Mouse (Mus musculus) midbrain, embryonic 13.5 days (tissue): ENCODE measurements around the gene Upb1. TPM values are rescaled to one million over a fixed set of nuclear protein-coding genes. Genes with fewer than 3 reads are reported as not detected.
"Not testable (repeated sequence)": the region's sequence is repeated elsewhere in the genome, so short reads cannot be mapped to it uniquely, and the experiment has no call there.

Experiments used
- ATAC-seq: fragments of 200-750 bp; cut with Nextera tagmentation; 2 replicates; pipeline ENCODE4 v1.8.0; 2017; ENCODE audit warnings: mild to moderate bottlenecking, moderate TSS enrichment, moderate library complexity
- H3K27ac ChIP-seq: fragments of 300-500 bp; sonication (generic); 2 replicates; pipeline ENCODE4 v1.5.1; 2015; ENCODE audit warnings: inconsistent platforms, mild to moderate bottlenecking, moderate library complexity
- H3K27me3 ChIP-seq: fragments of 300-500 bp; sonication (generic); 2 replicates; pipeline ENCODE4 v1.6.1; 2015; ENCODE audit warnings: mild to moderate bottlenecking, inconsistent platforms
- H3K36me3 ChIP-seq: fragments of 300-500 bp; sonication (generic); 2 replicates; pipeline ENCODE4 v1.6.1; 2015; ENCODE audit warnings: mild to moderate bottlenecking, inconsistent platforms
- H3K4me1 ChIP-seq: fragments of 300-500 bp; sonication (generic); replicated peaks from 2 replicates; pipeline ENCODE4 v1.6.1; 2015; ENCODE audit warnings: inconsistent platforms
- H3K4me2 ChIP-seq: fragments of 300-500 bp; sonication (generic); replicated peaks from 2 replicates; pipeline ENCODE4 v1.6.1; 2015; ENCODE audit warnings: moderate library complexity, mild to moderate bottlenecking, inconsistent platforms
- H3K4me3 ChIP-seq: fragments of 300-500 bp; sonication (generic); replicated peaks from 2 replicates; pipeline ENCODE4 v1.5.1; 2015; ENCODE audit warnings: mild to moderate bottlenecking, inconsistent platforms
- H3K9ac ChIP-seq: fragments of 300-500 bp; sonication (generic); replicated peaks from 2 replicates; pipeline ENCODE4 v1.6.1; 2015; ENCODE audit warnings: mild to moderate bottlenecking, inconsistent platforms
- H3K9me3 ChIP-seq: fragments of 300-500 bp; sonication (generic); 2 replicates; pipeline ENCODE4 v1.6.1; 2016; ENCODE audit warnings: mild to moderate bottlenecking, inconsistent platforms
- WGBS: fragments of 180-500 bp; shearing (Covaris S2); methylation state at CpG from one replicate; pipeline ENCODE4 v1.1.7; 2015; 5-methylcytosine and 5-hydroxymethylcytosine counted together
- polyA plus RNA-seq: library from polyadenylated mRNA; unstranded; fragments of >200 nt; fragmentation: Nextera tagmentation; extraction: Ambion mirVana; gene quantifications from 2 replicates; pipeline ENCODE4 v1.2.1, GENCODE M21; 2015

The Upb1 gene
- polyA plus RNA-seq, 1 experiment from 2014 or later = not detected

DNA sequence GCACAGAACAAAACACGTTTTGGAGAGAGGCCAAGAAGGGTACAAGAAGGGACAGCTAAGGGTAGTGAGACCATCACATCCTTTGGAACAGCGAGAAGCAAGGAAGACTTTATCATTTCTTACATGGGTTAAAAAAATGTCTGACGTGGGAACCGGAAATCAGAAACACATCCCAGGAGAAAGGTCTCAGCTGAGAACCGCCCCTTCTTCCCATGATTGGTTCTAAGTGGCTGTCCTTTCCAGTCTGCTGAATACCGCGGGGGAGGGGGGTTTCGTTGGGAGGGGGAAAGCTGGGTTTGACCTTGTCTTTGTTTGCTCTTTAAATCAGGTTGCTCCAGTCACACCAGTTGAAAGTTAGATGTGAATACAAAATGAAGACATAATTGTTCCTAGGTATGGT lies 44.1 kb downstream of the Upb1 start:
- Histone ChIP-seq H3K9ac (no peak overlapping the region), H3K9me3 (no peaks in the 10 kb centered on the region), H3K27me3 (no peaks in the 10 kb centered on the region), H3K4me3 (no peak overlapping the region), H3K27ac (peak overlapping the region; percentile 51; the same call in 1 of the 2 replicates), H3K36me3 (no peaks in the 10 kb centered on the region), H3K4me2 (no peak overlapping the region), H3K4me1 (peaks cover 16% of the 10 kb centered on the region)
- WGBS = 46% methylated on average over 8 of the region's 8 CpGs
- ATAC-seq = 0 out of 2 replicates have a peak, but pooled peaks have one; percentile 22

DNA sequence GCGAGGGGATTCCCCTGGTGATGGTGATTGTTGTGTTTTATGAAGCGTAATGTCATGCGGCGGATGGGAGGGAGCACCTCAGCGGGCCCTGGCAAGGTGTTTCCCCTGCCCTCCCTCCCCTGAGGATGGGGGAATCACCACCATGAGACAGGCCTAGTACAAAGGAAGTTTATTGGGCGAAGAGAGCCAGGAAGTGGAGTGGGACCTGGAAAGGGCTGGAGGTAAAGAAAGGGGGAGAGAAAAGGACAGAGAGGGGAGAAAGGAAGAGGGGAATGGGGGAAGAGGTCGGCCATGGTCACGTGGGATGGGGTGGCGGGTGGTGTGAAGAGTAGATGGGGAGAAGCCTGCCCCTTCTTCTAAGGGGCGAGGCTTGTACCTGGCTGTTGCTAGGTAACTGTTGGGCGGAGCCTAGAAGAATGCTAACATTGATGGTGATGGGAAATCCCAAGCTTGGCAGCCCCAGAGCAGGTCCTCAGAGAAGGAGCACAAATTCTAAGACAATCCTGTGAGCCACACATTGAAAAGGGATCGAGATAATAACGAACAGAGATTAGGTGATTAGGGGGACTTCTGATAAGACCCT lies 45.7 kb downstream of the Upb1 start:
- no peak overlapping the region for H3K4me3 ChIP-seq
- no peak overlapping the region for H3K9ac ChIP-seq
- WGBS = 70% methylated on average over 13 of the region's 13 CpGs
- no peak for ATAC-seq
- no peaks in the 10 kb centered on the region for H3K9me3 ChIP-seq
- peaks cover 26% of the 10 kb centered on the region for H3K4me1 ChIP-seq
- no peak overlapping the region for H3K27ac ChIP-seq
- H3K27me3 ChIP-seq = no peaks in the 10 kb centered on the region
- no peaks in the 10 kb centered on the region for H3K36me3 ChIP-seq
- no peak overlapping the region for H3K4me2 ChIP-seq

DNA sequence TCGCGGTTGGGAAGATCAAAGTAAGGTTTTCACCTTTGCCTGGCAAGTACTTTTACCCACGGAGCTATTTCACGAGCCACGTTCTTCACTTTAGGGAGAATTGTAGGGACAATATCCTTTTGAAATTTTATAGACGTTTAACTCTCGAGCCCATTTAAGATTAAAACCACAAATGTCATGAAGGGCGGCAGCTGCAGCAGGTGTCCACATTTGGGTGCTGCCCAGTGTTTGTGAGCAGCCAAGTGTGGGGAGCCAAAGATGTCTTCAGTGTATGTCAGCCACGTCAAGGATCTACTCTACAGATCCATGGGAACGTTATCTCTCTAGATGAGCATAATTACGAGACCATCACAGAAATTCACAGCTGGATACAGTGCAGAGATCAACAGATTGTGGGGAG lies 46.6 kb downstream of the Upb1 start:
- 82% methylated on average over 11 of the region's 11 CpGs for WGBS
- no peaks in the 10 kb centered on the region for H3K36me3 ChIP-seq
- H3K4me2 ChIP-seq = no peak overlapping the region
- no peak for ATAC-seq
- no peaks in the 10 kb centered on the region for H3K9me3 ChIP-seq
- no peak overlapping the region for H3K27ac ChIP-seq
- H3K4me3 ChIP-seq = no peak overlapping the region
- peaks cover 28% of the 10 kb centered on the region for H3K4me1 ChIP-seq
- no peak overlapping the region for H3K9ac ChIP-seq
- no peaks in the 10 kb centered on the region for H3K27me3 ChIP-seq

DNA sequence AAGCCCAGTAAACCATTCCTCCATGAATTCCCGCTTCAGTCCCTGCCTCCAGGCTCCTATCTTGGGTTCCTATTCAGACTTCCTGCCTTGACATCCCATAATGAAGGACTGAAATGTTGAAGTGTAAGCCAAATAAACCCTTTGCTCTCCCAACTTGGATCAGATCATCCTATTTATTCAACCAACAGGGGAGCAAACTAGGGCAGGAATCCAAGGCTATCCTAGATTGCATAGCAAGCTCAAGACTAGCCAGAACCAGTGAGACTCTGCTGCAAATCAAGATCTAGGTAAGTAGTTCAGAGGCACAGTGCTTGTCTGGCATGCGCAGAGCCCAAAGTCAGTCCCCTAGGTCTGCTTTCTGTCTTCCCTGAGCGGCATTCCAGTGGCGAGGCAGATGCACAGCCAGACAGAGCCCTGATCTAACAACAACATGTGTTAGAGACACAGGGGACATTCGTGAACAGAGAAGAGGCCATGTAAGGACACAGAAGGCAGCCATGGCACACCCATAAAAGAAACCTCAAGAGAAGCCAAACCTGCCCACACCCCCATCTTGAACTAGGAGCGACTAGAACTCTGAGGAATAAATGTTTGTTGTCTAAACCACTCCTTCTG lies 48.0 kb downstream of the Upb1 start:
- Histone ChIP-seq H3K4me1 (peaks cover 28% of the 10 kb centered on the region), H3K27ac (no peak overlapping the region), H3K27me3 (no peaks in the 10 kb centered on the region), H3K4me2 (no peak overlapping the region), H3K9ac (no peak overlapping the region), H3K9me3 (no peaks in the 10 kb centered on the region), H3K4me3 (no peak overlapping the region), H3K36me3 (no peaks in the 10 kb centered on the region)
- ATAC-seq = no peak
- WGBS = 81% methylated on average over 6 of the region's 6 CpGs

DNA sequence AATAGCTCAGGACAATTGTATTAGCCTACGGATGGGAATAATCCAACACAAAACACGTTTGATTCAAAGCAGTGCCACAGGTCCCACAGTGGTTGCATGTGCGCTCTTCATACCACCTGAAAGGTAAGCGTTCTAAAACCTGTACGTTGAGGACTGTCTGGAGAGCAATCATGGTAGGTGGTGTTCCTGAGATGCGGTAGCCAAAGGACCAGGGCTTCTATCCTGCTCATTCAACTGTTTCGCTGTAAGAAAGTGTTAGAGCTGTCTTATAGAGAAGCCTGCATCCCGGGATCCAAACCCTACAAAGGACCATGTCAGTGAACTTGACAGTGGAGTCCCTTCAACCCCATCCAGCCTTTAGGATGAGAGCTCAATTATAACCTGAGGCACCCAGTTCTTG lies 49.4 kb downstream of the Upb1 start:
- H3K27ac ChIP-seq = no peak overlapping the region
- H3K4me1 ChIP-seq = peaks cover 14% of the 10 kb centered on the region
- H3K4me2 ChIP-seq = no peak overlapping the region
- H3K9ac ChIP-seq = no peak overlapping the region
- no peak for ATAC-seq
- no peak overlapping the region for H3K4me3 ChIP-seq
- no peaks in the 10 kb centered on the region for H3K9me3 ChIP-seq
- H3K27me3 ChIP-seq = no peaks in the 10 kb centered on the region
- no peaks in the 10 kb centered on the region for H3K36me3 ChIP-seq
- WGBS = 91% methylated on average over 8 of the region's 8 CpGs

DNA sequence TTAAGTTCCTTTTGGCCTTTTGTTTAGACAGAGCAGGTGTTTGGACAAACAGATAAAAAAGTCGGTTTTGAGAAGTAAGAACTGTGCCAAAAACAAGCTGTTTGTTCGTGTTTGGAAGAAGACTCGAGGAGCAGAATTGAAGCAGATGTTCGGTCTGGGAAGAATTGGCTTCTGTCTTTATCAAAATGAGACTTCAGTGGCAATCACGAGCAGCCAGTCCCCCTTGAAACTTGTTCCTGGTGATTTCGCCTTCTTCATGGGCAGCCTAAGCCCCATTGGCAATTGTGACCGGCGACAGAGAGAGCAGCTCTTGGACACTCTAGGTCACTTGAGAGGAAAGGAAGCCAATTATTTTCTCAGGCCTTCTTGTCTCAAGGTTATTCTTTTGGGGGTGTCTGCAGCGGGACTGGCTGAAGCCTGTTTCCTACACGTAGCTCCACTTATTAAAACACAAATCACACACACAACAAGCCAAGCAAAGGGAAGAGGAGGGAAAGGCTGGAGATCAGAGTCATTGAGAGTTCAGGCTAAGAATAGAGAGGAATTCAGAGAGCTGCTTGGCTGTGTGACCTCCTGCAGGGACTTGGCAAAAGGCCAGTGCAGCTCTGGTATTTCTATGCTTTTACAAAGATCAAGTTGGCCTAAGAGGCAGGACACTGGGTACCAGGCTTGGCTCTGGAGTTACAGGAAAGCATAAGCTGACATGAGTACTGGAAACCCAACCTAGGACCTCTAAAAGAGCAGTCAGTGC lies 50.3 kb downstream of the Upb1 start:
- WGBS = 39% methylated on average over 10 of the region's 10 CpGs
- H3K9me3 ChIP-seq = no peaks in the 10 kb centered on the region
- H3K4me2 ChIP-seq = no peak overlapping the region
- no peak overlapping the region; the same call in 1 of the 2 replicates for H3K27ac ChIP-seq
- H3K4me3 ChIP-seq = no peak overlapping the region
- peak; percentile 66 for ATAC-seq
- H3K9ac ChIP-seq = no peak overlapping the region
- H3K4me1 ChIP-seq = peaks cover 12% of the 10 kb centered on the region
- H3K27me3 ChIP-seq = no peaks in the 10 kb centered on the region
- H3K36me3 ChIP-seq = no peaks in the 10 kb centered on the region

DNA sequence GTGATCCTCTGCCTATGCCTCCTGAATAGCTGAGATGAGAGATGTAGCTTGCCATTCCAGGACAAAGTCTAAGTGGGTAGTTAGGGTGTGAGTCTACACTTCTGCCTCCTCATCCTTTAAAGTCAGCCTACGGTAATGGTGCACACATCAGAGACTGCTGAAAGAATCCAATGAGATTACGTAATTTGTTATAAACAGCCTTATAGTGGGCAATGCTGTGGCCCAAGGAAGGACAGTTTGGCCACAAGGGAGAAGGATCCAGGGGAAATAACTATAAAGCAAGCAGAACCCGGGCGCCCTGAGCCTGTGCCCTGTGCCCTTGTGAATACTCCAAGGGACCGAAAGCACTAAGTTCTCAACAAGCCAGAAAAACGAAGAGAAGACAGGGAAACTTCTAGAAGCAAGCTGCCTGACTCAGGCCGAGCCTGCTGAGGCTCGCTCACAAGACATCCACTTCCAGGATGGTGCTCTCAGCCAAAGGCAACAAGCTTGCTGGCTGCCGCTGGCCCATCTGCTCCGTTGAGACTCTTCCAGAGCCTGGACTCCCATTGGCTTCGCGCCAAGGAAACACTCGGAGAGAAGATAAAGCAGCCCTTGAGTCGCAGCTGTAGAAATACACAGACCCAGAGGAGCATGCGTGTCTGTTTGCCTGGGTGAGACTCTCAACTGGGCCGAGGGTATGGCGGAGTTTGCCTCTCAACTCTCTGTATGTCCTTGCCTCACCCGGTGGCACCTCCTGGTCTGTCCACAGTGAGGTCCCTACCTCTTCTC lies 55.3 kb downstream of the Upb1 start:
- not testable (repeated sequence) for H3K36me3 ChIP-seq, H3K4me2 ChIP-seq, H3K4me1 ChIP-seq, H3K27ac ChIP-seq, H3K9me3 ChIP-seq, H3K4me3 ChIP-seq, H3K27me3 ChIP-seq, H3K9ac ChIP-seq
- ATAC-seq = peak; percentile 65; the same call in 1 of the 2 replicates
- WGBS = 73% methylated on average over 12 of the region's 18 CpGs

DNA sequence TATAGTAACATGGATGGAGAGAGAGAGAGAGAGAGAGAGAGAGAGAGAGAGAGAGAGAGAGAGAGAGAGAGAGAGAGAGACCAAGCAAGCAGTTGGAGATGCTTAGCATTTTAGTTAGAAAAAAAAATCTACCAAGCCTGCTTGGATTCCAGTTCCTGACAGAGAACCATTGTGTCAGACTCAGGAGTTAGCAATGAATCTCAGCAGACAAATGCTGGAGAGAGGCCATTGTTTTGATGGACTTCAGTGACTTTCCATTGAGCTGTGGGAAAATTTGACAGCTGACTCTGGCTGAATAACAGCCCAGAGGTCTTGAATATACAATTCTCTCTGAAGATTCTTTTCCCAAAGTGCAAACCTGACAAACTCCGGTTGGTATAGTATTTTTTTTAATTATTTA lies 56.9 kb downstream of the Upb1 start:
- H3K4me3 ChIP-seq = no peak overlapping the region
- no peak overlapping the region for H3K27ac ChIP-seq
- no peaks in the 10 kb centered on the region for H3K27me3 ChIP-seq
- H3K4me1 ChIP-seq = no peaks in the 10 kb centered on the region
- ATAC-seq = no peak
- H3K36me3 ChIP-seq = no peaks in the 10 kb centered on the region
- H3K9ac ChIP-seq = no peak overlapping the region
- WGBS = 81% methylated on average over 1 of the region's 1 CpGs
- H3K4me2 ChIP-seq = no peak overlapping the region
- H3K9me3 ChIP-seq = peaks cover 2% of the 10 kb centered on the region; the same call in 1 of the 2 replicates

DNA sequence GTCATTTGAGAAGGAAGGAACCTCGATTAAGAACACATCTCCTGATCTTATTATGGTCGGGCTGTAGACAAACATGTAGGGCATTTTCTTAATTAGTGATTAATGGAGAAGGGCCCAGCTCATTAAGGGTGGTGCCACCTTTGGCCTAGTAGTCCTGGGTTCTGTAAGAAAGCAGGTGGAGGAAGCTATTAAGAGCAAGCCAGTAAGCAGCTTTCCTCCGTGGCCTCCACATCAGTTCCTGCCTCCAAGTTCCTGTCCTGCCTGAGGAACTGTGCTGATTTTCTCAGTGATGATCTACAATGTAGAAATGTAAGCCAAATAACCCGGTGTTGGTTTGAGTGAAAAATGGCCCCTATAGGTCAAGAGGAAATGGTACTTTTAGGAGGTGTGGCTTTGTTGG lies 57.4 kb downstream of the Upb1 start:
- Histone ChIP-seq H3K27me3 (no peaks in the 10 kb centered on the region), H3K4me3 (no peak overlapping the region), H3K27ac (no peak overlapping the region), H3K4me1 (no peaks in the 10 kb centered on the region), H3K9ac (no peak overlapping the region), H3K9me3 (peaks cover 2% of the 10 kb centered on the region; the same call in 1 of the 2 replicates), H3K36me3 (no peaks in the 10 kb centered on the region), H3K4me2 (no peak overlapping the region)
- no peak for ATAC-seq
- 88% methylated on average over 4 of the region's 4 CpGs for WGBS

DNA sequence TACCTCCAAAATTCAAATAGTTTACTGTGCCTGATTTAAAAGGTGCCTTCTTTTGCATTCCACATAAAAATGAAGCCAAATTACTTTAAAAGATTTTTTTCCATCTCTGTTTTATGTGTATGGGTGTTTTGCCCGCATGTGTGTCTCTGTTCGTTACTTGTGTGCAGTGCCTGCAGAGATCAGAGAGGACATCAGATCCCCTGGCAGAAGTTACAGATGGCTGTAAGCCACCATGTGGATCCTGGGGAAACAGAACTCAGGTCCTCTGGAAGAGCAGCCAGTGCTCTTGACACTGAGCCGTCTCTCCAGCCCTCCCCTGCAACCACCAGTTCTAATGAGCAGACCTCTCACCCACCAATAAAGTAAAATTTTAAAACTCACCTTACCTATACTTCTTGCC lies 61.8 kb downstream of the Upb1 start:
- H3K36me3 ChIP-seq = no peaks in the 10 kb centered on the region
- WGBS = 88% methylated on average over 3 of the region's 3 CpGs
- no peaks in the 10 kb centered on the region for H3K27me3 ChIP-seq
- ATAC-seq = no peak
- peaks cover 2% of the 10 kb centered on the region; the same call in 1 of the 2 replicates for H3K9me3 ChIP-seq
- no peak overlapping the region for H3K4me3 ChIP-seq
- H3K4me2 ChIP-seq = no peak overlapping the region
- H3K9ac ChIP-seq = no peak overlapping the region
- H3K4me1 ChIP-seq = no peaks in the 10 kb centered on the region
- no peak overlapping the region for H3K27ac ChIP-seq

DNA sequence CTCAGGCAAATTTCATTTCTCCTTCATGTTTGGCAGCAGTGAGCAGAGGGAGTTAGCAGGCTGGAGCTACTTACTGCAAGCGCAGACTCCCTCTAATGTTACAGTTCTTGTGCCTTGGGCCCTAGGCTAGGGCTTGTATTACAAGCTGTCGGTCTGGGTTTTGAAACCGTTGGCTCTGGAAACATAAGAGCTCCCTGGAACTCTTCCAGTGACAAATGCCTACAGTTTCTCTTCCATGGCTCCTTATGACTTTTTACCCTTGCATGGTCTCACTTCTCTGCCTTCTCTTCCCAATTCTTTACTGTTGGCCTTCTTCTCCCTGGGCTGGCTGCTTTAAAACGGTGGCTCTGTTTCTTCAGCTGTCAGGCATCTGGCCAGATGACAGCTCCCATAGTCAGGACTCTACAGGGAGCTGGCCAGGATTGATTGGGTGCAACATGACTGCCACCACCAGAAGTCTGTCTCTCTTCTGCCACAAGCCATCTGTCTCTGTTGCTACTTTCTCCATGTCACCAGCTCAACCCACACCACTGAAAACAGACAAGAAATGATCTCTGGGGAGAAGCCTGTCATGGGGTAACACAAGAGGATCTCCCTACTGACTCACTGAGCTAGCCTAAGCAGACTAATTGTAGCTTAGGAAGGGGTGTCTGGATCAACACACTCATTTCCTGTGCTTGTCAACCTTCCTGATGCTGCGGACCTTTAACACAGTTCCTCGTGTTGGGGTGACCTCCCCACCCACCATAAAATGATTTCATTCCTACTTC lies 65.1 kb downstream of the Upb1 start:
- WGBS = 88% methylated on average over 6 of the region's 6 CpGs
- H3K27ac ChIP-seq = no peak overlapping the region

More for the DNA sequence above, 65.1 kb downstream of the Upb1 start:
- Histone ChIP-seq H3K9me3 (no peaks in the 10 kb centered on the region), H3K4me3 (no peak overlapping the region), H3K4me1 (no peaks in the 10 kb centered on the region), H3K9ac (no peak overlapping the region), H3K4me2 (no peak overlapping the region), H3K36me3 (no peaks in the 10 kb centered on the region), H3K27me3 (no peaks in the 10 kb centered on the region)
- ATAC-seq = no peak
